Mouse (Mus musculus): ENCODE results near the gene Prkd1.
"Not testable (repeated sequence)": the region's sequence is repeated elsewhere in the genome, so short reads cannot be mapped to it uniquely, and the experiment has no call there.

Gene Prkd1

DNA sequence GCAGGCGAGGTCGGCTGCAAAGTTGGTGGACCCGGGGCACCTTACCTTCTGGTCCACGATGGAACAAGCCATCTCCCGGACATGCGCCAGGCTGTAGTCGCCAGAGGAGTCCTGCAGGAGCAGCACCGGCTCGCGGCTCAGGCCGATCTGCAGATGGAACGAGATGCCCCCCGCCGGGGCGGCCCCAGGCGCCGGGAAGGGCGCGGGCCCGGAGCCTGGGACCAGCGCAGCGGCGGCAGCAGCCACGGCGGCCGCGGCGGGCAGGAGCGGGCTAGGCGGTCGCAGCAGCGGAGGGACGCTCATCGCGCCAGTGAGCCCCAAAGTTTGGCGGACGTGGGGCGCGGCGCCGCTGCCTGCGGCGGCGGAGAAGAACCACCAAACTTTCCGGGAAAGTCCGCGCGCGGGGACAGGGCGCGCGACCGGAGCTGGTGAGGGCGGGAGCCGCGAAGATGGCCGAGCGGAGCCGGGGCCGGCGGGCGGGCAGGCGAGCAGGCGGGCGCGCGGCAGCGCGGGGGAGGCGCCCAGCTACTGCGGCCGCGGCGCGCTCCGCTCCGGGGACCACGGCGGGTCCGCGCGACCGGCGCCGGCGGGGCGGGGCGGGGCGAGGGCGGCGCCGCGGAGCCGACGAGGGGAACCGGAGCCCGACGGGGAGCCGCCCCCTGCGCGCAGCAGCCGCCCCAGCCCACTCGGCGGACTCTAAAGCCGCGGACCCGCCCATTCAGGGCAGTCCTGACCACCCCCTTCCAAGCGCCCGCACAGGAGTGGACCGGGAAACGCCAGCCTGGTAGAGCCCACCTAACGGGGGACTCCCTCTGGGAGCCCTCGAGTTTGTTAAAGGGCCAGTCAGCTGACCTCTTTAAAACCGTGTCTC, at the start of gene Prkd1:
Gene Prkd1, minus strand, starts transcription at position 428 of the 871 bp plus-strand sequence.
- no peak for DNase-seq (ENCODE audit: low read depth, low spot score)

DNA sequence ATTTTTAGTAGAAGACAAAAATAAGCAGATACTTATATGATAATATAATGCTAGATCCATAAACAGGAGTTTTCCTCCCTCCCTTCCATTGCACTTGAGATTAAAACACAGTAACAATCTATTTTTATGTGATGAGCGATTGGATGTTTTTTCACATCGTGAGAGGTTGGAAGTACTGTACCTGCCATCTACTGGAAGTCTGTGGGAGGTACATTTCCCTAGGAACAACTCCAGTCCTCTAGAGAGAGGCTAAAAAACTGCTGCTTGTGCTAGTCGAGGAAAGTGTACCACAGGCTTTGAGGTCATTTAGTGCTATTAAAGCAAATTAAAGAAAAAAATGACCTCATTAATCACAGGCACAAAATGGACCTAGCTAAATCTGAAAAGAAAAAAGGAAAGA, 48.6 kb upstream of the Prkd1 start:
- DNase-seq (ENCODE audit: low read depth, low spot score) = no peak

DNA sequence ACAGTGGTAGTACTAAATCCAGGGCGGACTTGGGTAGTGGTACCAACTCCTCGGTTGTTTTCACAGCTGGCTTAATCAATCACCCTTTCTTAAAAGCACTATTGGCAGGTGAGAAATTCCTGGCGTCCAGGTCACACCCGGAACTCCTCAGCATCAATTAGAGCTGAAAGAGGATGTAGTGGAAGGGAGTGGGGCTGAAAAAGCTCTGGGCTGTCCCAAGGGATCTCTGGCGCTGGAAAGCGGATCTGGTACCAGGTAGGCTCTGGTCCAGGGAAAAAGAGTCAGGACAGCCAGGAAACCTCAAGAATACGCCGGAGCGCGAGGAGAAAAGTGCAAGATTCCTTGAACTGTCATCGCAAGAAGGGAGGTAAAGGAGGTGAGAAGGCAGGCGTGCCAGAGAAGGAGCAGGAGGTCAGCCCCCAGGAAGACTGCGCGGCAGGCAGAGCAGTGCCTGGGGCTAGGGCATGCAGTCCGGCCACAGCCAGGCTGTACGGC, 675 bp downstream of the Prkd1 start:
- no peak for DNase-seq (ENCODE audit: low read depth, low spot score)

DNA sequence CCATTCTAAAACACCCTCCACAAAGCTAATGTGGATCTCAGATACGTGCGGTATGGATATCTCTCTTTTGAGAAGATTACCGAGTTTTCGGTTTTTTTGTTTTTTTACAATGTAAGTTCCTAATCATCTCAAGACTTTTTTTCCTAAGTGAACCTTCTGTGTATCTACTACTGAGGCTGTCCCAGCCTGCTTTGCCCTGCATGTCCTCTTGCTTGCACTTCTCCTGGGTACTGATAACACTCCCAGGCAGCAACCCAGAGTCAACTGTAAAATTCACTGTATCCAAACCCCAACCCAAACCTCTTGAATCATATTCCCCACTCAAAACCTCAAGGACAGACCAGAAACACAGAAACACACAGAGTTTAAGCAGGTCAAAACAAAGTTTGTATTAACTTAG, 2.0 kb downstream of the Prkd1 start:
- no peak for DNase-seq (ENCODE audit: low read depth, low spot score)

DNA sequence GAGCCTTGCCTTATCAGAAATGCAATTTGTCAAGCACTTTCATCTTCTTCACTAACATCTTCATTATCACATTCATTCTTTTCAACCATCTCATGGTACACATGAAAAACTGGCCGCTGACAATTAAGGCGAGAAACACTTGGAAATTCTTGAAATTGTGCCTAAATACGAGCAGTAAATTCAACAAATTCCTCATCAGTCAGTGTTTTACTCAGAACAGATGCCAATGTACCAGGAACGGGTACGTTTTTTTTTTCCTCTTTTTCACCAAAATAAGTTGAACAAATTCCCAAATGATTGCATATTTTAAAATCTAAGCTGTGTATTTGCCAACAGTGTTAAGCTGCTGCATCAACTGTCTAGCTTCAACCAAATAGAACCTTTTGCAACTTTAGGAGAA, 6.2 kb downstream of the Prkd1 start:
- DNase-seq (ENCODE audit: low read depth, low spot score) = no peak

DNA sequence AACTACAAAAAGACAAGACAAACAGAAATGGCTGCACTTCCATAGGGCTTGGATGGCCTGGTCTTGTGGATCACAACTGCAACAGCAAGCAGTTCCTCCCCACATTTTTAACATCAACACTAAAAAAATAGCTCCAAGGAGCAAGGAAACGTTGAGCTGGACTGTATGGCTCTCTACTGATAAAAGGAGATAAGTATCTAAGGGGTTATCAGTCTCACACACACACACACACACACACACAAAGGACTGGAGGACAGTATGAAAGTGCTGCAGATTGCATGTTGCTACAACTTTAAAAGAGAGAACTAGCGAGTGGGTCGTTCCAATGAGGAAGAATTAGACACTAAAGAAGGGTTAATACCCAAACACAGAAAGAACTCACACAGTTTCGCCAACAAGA, 8.7 kb downstream of the Prkd1 start:
- DNase-seq (ENCODE audit: low read depth, low spot score) = no peak

DNA sequence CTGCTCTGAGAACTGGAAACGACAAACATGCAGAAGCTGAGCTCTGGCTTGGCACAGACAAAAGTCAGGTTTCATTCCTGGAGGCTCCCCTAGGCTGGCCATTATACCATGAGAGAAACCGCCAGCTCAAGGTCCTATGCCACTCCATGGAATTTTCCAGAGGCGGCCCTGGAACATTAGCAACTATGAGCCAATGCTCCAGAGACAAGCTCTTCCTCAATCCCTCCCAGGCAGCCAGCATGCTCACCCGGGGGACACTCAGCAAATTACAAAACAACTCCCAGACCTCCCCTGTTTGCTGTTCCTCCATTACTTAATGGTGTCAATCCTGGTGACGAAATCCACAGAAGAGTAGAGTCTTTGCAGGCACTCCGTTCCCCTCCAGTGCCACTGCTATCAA, 14.5 kb downstream of the Prkd1 start:
- DNase-seq (ENCODE audit: low read depth, low spot score) = no peak

DNA sequence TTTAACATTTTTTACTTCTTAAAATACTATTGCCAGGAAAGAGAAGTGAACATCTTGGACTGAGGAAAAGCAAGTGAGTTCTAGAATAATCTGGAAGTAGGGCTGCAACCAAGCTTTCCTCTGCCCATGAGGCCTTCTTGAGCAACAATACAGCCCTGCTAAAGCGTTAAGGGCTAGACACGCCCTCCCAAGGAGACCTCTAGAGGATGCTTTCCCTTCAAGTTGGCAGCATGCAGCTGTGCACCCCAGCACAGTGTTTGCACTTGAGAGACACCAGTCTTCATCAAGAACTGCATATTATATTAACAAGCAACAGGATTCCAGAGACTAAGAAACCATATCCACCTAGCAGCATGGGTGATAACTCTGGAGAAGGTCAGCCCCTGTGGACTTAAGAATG, 22.8 kb downstream of the Prkd1 start:
- DNase-seq (ENCODE audit: low read depth, low spot score) = not testable (repeated sequence)

DNA sequence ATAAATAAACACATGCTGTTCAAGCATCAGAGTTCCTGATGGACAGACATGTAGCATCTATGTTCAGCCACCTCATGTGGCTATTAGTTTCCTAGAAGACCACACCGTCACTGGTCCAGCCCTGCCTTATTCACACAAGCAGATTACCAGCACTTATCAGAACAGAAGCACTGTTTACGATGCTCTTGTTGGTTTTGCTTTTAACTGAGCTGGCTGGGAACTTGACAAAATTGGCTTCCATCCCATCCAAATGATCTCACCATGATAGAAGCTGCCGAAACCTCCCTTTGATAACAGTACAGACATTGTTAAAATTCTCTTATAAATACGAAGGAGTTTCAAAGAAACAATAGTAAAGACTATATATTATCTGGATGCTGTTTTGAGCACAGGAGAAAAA, 24.7 kb downstream of the Prkd1 start:
- DNase-seq (ENCODE audit: low read depth, low spot score) = no peak

DNA sequence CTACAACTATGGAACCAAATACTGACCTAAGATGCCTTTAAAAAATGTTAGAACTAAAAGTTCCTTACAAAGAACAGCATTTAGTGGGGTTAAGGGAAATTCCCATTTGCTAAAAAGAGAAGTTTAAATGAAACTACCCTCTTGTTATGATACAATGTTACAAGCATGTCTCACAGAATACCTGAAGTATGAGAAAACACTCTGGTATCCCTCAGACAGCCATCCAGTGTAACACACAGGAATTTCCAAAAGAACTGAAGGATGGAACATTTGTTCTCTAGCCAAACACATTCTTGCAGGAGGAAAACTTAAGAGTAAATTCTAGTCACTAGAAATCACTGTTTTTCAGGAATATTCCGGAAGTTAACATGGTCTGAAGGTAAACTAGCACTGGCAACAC, 33.0 kb downstream of the Prkd1 start:
- no peak for DNase-seq (ENCODE audit: low read depth, low spot score)

DNA sequence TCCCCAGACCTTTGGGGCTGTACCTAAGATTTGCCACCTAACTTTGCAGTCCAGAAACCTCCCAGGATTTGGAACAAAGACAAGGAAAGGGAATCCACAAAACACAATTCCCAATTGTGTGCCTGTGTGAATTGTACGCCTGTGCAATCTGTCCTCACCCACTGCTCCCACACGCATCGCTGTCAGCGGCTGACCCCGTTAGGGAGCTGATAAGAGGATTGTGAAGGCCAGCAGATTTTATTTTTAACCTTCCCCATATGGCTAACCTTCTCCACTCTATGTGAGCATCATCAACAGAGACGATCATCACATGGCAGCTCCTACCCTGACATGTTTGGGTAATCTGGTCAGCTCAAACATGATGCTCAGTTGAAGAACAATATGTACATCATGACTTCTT, 34.6 kb downstream of the Prkd1 start:
- DNase-seq (ENCODE audit: low read depth, low spot score) = no peak

DNA sequence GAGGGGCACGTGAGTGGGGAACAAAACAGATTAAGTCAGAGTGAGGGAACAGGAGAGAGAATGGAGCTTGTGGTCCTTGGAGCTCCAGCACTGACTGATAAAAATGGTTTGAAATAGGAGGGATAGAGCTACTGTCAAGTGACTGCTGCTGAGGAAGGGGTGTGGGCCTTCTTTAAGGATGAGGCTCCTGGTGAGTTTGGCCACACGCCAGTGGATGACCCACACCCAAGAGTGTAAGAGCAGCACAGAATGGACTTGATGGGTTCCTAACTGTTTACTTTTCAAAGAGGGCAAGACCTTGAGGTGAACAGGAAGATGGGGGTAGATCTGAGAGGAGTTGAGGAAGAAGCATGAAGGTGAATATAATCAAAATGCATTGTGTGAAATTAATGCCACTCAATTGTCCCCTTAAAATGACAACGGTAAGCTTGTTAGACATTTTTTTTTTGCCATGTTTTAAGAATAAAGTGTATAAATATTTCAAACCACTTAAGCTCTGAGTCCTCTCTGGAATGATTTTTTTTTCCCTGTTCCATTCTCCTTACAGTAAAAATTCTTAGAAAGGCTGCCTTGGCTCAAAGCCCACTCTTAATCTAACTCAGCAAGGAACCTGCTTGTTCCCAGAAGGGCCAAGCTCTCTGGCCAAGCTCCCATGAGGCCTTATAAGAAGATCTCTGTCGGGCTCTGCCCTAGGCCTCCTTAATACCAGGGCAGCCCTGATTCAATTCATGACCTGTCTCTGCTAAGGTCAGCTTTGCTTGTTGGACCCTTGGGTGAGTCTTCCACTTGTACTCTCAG, 42.0 kb downstream of the Prkd1 start:
- no peak for DNase-seq (ENCODE audit: low read depth, low spot score)

DNA sequence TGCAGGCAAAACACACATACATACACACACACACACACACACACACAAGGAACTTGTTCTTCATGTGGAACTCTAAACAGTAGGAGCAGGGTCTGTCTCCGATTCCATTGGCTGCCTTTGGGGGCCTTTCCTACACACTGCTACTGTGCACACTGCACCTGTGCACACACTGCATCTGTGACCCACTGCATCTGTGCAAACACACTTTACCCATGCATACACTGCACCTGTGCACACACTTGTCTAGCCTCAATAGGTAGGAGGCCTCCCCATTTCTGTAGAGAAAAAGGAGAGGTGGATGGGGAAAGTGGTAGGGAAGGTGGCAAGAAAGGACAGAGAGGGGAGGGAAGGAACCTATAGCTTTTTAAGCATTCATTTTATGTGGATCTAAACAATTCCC, 49.5 kb downstream of the Prkd1 start:
- DNase-seq (ENCODE audit: low read depth, low spot score) = no peak

DNA sequence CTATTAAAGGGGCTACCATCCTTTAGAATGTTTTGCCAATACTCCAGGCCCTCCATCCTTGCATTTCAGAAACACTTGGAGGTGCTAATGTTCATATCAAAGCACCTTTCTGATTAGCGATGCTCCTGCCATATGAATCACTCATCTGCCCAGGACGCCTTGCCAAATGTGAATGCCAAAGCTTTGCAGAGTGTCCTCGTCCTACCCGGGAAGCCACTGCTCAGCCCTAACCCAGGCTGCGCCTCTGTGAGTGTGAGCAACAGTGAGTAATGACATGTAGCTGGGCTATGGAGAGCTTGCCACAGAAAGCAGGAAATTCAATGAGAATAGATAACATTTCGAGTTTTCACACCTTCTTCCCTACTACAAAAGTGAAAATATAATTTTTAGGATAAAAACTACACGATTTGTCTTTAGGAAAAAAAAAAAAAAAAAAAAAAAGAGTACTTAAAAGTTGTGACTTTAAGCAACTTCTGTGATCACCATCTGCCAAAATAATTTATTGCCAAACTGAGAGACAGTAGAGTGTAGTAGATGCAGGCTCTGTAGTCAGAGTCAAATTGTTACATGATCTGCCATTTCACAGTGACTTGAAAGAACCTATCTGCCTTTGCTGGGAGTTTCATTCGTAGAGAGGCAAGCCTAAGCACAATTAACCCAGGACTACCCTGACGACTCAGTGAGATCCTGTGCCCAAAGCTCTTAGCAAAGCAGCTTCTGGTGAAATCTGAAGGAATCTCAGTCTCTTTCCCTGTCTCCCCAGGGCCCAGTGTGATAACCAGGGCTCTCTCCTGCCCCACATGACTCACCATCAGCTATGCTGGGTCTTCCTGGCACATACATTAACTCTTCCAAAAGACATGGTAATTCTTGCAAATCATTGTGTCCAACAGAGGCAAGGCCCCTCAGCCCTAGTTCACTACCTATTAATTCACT, 50.6 kb downstream of the Prkd1 start:
- no peak for DNase-seq (ENCODE audit: low read depth, low spot score)

DNA sequence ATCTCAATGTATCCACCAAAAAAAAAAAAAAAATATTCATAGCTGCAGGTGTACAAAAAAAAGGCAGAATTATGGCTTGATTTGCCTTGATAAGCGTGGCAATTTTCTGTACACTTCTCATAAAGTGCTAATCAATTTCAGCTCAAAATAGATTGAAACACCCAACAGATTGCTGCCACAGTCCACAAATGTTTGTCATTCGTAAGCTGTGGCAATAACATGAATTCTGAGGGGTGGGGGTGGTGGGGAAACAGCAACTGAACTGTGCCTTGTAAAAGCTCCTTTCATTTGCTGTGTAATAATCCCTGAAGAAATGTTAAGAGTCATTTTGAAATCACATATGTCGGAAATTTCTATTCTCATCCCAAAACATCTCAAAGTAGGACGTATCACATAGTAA, 51.4 kb downstream of the Prkd1 start:
- no peak for DNase-seq (ENCODE audit: low read depth, low spot score)

DNA sequence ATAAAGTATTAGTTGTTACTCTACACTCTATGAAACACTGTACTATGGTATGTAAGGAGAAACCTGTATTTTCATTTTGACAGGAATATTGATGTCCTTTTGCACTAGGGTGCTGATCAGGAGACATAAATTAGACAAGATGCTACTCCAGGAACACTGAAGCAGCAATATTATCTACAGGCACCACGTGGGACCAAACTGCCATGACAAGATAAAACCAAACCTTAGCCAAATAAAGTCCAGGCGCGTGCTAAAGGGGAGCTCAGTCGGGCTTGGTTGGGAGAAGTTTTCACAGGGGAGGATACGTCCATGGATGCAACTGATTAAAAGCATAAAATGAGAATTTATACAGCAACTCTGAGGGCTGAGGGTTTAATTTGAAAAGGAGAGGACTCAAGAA, 53.1 kb downstream of the Prkd1 start:
- no peak for DNase-seq (ENCODE audit: low read depth, low spot score)

DNA sequence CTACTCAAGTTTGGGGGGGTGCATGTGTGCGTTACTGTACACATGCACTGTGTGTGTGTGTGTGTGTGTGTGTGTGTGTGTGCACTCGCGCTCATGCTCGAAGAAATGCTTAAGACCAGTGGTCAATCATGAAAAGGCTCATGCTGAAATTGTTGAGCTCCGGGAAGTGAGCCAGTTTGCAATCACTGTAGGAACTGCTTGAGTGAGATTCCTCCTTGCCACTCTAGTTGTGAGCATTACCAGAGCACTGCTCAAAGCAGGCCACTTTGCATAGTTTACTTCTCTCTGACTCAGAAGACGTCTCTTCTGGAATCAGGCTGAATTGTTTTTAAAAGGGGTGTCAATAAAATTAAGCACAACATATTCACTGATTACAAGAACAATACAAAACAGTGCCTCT, 54.4 kb downstream of the Prkd1 start:
- no peak for DNase-seq (ENCODE audit: low read depth, low spot score)

DNA sequence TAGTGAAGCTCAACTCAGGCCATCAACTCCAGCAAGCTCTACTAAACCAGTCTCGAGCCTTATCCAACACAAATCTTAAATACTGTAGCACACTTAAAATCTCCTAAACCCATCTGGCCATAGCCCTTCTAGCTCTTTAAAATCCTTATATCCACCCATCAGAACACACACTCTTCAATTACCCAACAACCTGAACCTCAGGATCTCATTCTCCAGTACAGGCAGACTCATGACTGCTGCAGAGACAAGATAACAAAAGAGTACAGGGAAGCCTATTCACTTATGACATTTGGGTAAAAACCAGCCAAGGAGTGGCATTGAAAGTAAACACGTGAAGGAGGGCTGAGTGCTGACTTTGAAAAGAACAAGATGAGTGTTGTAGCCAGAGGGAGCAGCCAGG, 55.4 kb downstream of the Prkd1 start:
- no peak for DNase-seq (ENCODE audit: low read depth, low spot score)

DNA sequence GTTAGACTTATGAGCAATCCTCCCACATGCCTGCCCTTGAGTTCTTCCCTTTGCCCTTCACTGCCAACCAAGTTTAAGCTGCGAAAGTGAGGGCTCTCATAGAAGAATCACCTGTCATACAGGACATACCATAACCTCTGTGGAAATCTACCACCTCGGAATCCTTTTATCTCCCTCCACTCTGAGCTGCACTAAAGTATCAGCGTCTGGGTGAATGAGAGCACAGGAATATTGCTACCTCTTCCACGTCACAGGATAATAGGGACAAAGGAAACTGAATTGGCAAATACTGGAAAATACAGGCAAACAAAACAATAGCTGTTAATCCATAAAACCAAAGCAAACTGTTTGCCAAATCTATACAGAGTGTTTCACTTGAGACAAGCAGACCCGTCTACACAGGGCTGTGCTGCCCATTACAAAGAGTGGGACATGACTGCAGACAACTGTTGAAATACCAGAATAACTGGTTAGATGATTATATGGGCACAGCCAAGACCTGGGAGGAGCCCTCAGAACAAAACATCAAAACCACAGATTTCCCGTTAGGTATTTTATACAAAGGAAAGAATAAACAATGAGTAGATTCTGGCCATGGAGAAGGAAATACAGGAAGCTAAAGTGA, 60.6 kb downstream of the Prkd1 start:
- no peak for DNase-seq (ENCODE audit: low read depth, low spot score)

DNA sequence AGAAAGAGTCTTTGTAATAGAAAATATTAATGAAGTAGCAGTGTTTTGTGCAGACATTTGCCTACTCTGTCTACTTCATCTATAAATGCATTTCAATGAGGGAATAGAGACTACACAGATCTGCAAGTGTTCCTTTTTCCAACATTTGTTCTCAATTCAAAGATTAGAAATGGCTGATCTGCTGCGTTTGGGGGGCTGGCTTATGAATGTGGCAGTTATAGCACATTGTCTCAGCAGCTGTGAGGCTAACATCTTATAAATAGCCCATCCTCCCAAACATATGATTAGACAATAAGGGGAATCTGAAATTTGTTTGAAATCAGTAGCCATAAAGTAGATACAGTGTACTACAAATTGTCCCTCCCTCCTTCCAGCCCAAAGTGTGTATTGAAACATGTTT, 83.7 kb downstream of the Prkd1 start:
- no peak for DNase-seq (ENCODE audit: low read depth, low spot score)

DNA sequence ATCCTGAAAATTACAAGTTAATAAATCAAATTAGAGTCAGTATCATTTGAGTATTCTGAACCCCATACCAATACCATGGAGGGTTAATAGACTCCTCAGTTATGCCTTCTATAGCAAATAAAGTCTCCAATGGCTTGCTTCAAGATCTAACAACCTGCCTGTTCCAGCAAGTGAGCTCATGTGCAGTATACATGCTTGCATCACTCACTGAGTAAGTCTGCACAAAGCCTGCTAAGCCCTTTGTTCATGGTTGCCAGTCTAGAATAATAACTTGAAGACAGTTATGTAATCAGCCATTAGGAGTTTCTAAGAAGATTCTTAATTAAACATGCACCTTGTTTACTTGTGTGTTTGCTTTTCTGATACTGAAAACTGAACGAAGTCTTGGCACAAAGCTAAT, 88.4 kb downstream of the Prkd1 start:
- DNase-seq (ENCODE audit: low read depth, low spot score) = no peak
